ENCODE assay signal across 16 mouse cellular contexts in the genomic region with DNA sequence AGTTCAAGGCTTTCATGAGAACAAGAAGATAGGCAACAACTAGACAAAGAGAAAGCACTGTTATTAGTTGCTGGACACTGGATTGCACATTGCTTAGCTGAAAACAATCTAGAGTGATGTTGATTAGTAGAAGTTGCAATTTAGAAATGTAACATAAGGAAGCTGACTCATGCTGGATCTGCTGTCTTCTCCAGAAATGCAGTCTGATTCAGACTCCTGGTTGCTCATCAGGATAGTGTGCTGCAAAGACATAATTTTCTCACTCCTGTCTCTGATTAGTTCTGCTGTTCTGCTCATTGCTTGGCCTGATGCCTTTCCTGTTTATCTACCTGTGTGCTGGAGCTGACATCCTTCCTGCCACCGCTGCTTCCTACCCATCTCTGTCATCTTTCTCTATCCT.
"Had no signal": no experiment of that assay in that cellular context is flagged by ENCODE, and none has a peak within 500 bp of the region (broad histone marks: within the 10 kb centered on the region; RNA-seq: fewer than 3 reads in every experiment).

No protein-coding gene starts in this region.

- H3K4me3 ChIP-seq: intestine, embryonic 15.5 days; limb, embryonic 15.5 days; liver, embryonic 12.5 days; midbrain, embryonic 10.5 days; neural tube, embryonic 12.5 days had no signal

- H3K4me1 ChIP-seq: intestine, embryonic 15.5 days; limb, embryonic 15.5 days; liver, embryonic 12.5 days; midbrain, embryonic 10.5 days; neural tube, embryonic 12.5 days had no signal

- H3K27ac ChIP-seq: intestine, embryonic 15.5 days; limb, embryonic 15.5 days; liver, embryonic 12.5 days; midbrain, embryonic 10.5 days; neural tube, embryonic 12.5 days had no signal

- DNase-seq: kidney, adult 18-20 months; kidney, postnatal 14 days; lung, embryonic 14.5 days; lung, postnatal 10 days; lung, postnatal 4 days; midbrain, embryonic 14.5 days; retina, postnatal 1 day; right cerebral cortex, postnatal 4 days; spleen, adult 18-20 months; thymus, adult 2 months; thymus, postnatal 25 days had no signal
